Mouse (Mus musculus) adrenal gland, adult 2 months (tissue): ENCODE data around the gene Mydgf. TPM values are rescaled to one million over a fixed set of nuclear protein-coding genes. Genes with fewer than 3 reads are reported as not detected.
A peak's percentile ranks its signal among the peaks of the same experiment; 100 is the strongest.

Source experiments
- DNase-seq: peaks from one replicate; pipeline ENCODE4 v3.0.0; 2021
- polyA plus RNA-seq: library from polyadenylated mRNA; depleted of rRNA; stranded (reverse); fragments of >200 nt; gene quantifications from 2 replicates; pipeline ENCODE4 v1.2.3, GENCODE M21; 2012
- total RNA-seq, 2 experiments: library from RNA; stranded (reverse); gene quantifications; 2 replicates each; pipeline ENCODE4 v1.2.3; 2021

Gene Mydgf
- total and polyA plus RNA-seq, 3 experiments = 51.8 to 71.0 (median 55.3) TPM

DNA sequence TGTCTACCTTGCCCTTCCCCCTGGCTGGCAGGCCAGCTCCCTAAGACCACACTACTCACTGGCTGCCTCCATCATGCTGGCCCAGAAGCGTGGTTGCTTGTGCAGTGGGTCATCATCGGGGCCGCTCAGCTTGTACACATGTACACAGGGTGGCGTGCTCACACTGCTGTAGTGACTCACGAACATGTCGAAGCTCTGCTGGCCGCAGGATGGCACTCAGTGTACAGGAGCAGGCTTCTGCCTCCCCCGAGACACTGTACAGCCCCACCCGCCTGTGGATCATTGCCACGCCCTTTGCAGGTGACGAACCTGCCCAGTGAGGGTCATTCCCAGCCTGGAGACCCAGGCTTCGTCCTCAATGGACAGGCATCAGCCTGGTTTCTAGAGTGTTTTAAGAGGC, 10.6 kb upstream of the Mydgf start:
- no peak for DNase-seq

DNA sequence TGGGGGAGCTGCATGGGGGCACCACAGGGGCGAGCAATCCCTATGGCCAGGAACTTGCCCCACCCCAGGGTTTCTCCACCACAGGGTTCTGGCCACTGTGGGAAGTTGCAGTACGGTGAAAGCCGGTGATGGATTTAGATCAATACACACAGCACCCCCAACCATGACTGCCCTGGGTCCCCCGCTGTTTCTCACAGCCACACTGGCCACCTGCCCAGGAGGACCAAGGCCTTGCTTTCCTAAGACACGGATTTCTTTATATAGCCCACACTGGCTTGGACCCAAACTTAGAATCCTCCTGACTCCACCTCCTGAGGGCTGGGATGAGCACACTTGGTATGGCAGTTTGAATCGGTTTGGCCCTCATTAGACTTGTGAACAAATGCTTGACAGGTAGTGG, 7.5 kb upstream of the Mydgf start:
- DNase-seq = no peak

DNA sequence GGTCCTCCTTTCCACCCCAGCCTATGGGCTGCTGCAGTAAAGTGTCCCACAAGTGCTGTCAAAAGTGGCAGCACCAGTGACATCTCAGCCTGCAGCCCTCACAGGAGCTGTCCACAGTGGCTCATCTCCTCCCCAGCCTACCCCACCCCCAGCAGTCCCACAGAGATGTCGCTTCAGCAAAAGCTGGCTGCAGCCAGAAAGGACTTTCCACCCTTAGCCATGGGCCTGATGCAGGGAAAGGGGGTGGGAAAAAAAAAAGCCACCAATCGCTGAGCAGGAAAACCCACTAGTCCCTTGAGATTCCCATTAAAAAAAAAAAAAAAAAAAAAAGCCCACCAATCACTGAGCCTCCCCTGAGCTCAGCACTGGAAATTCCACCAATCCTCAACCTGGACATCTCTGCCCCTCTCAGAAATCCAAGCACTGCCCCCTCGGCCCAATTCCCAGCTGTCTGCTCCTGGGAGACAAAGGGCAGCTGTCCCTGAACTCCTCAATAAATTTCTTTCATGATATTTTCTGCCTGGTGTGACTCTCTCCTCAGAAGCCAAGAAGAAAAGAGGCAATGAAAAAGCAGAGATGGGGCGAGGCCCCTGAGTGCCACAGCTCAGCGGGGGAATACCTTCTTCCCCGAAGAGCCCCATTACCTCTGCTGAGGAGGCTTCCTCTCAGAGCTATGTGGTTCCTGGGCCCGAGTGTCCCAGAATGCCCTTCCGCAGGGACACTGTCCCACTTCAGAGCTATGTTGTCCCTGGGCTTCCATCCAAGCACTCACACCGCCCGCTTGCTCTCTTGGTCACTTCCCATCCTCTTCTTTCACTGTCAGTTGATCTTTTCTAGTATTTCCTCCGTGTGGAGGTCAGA, 1.8 kb upstream of the Mydgf start:
- peak; percentile 89 for DNase-seq

DNA sequence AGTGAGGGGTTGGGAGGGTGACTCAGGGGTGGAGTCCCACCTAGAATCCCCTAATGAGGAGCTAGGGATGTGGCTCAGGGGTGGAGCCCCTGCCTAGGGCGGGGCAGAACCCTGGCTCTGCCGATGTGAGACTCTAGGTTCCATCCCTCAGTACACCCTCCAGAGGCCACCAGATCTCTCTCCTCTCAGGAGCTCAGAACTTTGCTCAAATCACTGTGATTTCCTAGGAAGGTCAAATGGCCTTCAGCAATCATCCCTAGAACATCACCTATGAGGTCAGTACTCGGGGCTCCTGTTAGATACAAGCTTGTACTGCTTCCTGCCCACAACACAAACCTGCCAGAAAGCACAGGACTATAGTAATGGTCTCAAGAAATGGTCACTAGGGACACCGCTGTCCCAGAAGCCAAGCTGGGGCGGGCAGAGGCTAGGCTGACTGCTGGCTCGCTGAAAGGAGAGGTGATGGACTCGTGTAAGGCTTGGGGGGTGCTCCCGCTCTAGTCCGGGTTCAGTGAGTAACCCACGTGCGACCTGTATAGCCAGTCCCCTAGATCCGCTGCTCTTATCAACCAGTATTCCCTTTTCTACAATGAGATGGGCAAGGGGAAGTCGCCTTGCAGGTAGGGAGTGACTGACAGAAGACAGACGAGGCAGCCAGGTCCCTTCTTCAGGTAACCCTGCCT, 604 bp downstream of the Mydgf start:
- no peak for DNase-seq

DNA sequence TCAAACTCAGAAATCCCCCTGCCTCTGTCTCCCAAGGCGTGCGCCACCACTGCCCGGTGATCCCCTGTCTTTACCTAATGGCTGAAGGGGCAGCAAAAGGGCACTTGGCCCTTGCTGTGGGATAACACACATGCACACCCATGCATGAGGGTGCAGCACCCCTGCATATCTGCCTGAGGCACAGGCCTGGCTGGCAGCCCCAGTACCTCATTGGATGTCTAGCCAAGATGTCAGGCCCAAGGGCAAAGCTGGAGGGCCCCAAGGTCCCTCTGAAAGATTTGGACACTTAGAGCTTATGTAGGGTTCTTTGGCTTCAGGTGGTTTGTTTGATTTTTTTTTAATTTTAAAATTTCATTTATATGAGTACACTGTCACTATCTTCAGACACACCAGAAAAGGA, 8.3 kb downstream of the Mydgf start:
- peak; percentile 64 for DNase-seq

DNA sequence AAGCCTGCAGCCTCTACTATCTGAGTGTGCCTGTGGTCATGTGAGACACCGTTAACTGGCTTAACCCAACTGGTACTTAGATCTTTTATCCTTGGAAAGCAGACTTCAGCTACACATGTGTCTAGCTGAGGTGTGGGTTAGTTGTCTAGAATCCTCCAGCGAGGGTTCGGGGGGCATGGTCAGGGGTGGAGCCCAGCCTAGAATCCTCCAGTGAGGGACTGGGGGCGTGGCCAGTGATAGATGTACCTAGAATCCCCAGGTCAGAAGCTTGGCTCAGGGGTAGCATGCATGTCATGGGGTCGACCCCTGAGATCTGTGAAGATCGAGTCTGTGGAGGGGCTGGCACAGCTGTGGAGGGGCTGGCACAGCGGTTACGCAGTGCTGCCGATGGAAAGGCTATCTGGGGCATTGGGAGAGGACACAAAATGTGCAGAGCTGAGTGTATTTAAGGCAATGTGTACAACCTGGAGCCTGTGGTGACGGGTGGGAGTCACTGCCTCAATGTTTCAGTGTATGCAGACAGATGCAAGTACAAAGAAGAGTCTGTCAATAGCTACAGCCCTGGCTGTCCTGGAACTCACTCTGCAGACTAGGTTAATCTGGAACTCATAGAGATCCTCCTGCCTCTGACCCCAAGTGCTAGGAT, 10.2 kb downstream of the Mydgf start:
- no peak for DNase-seq

DNA sequence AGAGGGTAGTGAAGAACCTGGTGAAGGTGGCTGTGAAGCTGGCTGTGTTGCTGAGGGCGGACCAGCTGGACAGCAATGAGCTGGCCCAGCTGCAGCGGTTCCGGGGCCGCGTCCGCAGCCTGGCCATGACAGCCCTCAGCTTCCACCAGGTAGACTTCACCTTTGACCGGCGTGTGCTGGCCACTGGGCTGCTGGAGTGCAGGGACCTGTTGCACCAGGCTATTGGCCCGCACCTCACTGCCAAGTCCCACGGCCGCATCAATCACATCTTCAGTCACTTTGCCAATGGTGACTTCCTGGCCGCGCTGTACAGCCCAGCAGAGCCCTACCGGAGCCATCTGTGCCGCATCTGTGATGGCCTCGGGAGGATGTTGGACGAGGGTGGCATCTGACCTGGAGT, 11.8 kb downstream of the Mydgf start:
- DNase-seq = no peak

DNA sequence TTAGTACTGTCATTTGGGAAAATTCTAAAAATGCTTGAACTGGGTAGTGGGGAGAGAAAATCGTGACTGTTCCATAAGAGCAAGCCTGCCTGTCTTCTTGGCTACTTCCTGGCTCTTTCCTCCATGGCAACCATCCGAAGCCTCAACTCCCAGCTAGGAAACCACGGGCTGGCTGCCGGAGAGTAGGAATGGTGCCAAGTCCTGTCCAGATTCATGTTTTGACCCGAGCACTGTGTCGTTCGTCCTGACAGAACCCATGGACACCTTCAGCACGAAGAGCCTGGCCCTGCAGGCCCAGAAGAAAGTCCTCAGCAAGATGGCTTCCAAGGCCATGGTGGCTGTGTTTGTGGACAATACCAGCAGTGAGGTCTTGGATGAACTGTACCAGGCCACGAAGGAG, 12.3 kb downstream of the Mydgf start:
- DNase-seq = no peak

DNA sequence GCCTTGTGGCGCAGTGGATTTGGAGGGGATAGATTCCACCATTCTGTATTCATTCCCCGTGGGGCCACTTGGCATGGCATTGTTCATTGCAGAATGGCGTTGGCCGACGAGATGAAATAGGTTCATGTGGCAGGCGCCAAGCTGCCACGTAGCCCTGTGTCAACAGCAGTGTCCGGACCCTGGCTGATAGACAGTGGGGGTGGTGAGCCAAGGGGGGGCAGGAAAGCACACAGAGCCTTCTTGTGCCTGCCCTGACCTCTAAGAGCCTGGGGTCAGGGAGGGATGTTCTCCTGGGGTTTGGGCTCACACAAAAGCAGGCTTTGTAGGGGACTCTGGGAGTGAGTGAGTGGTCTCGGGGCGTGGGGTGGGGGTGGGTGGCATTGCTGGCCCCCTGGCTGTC, 13.1 kb downstream of the Mydgf start:
- DNase-seq = peak; percentile 47

DNA sequence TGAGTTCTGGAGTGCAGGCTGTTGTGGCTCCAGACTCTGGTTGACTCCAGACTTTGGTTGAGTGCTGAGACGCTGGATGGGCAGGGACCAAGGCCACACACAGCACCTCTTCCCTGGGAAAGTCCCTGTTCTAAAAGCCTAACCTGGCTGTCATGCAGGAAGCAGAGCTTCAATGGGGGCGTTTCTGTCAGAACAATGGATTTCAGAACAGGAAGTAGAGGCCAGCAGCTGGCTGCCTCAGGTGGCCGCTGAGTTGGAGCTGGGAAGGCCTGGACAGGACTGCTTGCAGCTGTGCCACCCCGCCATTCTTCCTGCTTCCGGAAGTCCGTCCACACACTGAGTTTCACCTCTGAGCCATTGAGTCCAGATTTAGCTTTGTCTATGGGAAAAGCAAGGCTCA, 13.9 kb downstream of the Mydgf start:
- peak; percentile 54 for DNase-seq

DNA sequence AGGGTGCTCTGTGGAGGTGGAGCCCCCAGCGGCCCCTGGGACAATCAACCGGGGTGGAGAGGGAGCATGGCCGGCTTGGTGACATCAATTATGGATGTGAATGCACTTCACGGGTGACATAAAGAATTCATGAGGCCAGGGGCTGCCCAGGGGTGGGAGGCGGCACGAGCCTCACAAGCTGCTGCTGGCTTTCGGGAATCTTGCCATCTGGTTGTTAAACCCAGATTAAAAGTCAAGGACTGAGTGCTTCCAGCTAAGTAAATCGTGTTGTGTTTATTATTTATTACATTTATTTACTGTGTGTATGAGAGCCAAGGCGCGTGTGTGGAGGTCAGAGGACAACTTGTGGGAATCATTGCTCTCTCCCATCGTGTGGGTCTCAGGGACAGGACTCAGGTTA, 18.0 kb downstream of the Mydgf start:
- no peak for DNase-seq

DNA sequence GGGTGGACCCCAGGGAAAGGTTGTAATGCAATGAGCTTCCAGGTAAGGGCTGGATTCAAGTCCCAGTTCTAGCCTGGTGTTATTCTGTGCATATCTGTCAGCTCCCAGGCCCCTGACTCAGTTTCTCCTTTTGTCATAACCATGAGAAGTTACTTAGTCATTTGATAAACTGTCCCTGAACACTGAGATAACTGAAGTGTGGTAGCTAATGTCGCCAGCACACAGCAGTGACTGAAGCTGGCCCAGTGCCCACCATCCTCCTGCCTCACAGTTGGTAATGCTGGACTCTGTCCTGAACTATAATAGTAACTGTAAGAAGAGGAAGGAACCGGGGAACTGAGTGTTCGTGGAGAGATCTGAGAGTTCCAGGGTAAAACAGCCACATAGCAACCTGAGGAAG, 19.2 kb downstream of the Mydgf start:
- no peak for DNase-seq

DNA sequence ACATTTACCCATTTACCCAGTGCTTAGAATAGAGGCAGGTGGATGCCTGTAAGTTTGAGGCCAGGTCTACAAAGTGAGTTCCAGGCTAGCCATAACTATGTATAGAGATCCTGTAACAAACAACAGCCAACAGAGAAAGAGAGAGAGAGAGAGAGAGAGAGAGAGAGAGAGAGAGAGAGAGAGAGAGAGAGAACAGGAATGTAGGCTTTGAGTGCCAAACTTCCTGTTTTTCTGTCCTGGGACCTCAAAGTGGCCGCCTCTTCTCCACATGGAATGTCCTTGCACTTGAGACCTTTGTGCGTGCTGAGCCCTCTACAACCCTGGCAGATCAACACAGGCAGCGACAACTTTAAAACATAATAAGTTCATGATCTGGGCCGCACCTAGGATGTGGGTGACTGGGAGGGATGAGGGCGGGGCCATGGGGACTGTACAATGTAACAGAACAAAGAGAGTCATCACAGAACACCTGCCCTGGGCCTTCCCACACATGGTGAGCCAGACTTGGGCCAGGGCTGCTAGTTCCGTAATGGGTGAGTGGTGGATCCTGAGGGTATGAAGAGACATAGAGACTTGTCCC, 20.1 kb downstream of the Mydgf start:
- no peak for DNase-seq

DNA sequence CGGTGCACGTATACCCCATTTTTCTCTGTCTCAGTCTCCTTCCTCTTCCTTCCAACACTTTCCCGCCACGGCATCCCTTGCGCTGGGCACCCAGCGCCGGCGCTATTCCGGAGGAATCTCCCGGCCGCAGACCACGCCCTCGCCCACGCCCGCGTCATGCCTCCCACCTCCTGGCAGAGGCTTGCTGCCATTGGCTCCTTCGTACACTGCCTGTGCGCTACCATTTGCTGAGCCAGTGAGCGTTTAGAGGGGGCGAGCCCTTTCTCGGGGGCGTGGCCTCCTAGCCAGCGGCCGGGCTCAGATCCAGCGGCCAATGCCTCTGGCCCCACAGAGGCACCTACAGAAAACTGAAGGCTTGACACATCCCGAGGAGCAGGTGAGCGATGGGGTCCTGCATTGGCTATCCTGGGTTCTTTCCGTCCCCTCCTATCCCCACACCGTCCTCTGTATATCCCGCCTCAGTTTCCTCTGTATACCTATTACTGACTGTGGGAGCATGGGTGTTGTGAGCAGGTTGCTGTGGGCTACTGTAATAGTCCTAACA, 21.4 kb downstream of the Mydgf start, which contains the start of gene Tnfaip8l1:
TSS of gene Tnfaip8l1 (plus strand) at position 247 of the 544 bp plus-strand sequence.
- DNase-seq = peak; percentile 98

DNA sequence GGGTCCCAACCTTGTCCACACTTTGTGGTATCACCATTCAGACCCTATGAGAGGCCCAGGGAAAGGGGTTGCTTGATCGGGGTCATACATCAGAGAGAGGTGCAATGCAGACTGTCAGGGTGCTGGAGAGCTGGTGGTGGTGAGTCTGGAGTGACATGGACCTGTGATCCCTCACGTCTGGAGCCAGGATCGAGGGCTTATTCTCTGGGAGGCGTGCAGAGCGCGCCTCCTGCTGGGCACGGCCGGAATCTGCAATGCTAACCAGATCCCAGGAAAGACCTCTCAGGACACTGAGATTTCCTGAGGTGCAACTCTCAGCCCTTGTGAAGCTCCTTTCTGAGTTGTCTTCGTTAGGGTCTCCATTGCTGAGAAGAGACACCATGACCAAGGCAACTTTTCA, 24.0 kb downstream of the Mydgf start:
- peak; percentile 62 for DNase-seq

DNA sequence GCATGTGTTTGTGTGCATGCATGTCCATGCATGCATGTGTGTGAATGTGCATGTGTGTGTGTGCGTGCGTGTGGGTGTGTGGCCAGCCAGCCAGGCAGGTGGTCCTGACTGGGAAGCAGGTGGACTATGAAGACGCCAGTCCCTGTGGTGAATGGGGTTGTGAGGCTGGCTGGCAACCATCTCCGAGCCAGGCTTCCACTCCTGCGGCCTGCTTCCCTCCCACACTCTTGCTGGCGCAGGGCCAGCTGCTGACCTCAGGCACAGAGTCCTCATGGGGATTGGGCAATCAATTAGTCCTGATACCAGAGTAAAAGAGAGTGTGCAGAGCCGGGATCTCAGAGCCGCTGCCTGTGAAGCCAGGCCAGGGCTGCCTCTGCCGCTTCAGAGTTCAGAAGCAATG, 30.1 kb downstream of the Mydgf start:
- DNase-seq = peak; percentile 88

DNA sequence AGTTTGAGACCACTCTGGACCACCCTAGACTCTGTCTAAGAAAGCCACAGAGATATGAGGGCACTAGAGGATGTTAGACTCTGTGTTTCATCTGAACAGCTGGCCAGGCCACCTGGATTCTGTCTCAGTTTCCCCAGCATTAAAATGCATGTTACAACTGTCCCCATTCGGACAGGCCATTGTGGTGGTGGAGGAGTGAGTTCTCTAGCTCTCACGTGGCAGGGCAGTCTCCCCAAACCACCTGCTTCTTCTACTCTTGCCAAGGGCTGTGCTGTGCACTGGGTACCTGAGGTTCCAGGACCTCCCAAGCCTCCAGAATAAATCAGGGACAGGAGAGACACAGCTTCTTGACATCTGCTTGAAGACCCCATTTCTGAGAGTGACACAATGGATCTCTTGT, 33.8 kb downstream of the Mydgf start:
- DNase-seq = no peak

DNA sequence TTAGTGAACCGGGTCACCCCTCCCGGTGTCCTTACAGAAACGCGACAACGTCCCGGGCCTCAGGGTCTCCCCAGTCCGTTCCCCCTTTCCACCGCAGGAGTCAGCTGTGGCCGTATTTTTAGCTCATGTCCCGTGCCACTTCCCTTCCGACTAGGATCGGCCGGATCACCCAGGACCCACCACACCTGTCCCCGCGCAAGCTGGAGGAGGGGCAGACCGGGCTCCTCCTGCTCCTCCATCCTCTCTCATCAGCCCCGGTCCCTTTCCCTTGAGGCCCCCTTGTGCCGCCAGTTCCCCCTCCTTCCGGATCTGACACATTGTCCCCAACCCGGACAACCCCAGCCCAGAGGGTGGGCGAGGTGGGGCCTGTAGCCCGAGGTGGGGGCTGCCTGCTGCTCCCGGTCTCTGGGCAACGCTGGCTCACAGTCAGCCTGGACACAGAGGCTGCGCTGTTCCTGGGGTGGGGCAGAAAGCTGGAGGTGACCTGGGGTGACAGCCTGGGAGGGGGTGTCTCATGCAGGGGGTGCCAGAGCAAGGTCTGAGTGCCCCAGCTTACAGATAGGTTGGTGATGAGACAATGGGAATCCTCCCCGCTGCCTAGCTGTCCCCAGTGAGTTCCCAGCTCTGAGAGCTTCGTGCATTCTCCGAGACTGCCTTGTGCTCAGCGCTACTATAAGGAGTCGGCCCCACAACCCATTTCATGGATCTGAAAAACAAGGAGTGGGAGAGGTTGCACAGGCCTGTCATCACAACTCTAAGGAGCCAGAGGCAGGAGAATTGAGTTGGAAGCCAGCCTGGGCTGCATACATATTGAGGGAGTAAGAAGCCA, 34.7 kb downstream of the Mydgf start:
- no peak for DNase-seq

DNA sequence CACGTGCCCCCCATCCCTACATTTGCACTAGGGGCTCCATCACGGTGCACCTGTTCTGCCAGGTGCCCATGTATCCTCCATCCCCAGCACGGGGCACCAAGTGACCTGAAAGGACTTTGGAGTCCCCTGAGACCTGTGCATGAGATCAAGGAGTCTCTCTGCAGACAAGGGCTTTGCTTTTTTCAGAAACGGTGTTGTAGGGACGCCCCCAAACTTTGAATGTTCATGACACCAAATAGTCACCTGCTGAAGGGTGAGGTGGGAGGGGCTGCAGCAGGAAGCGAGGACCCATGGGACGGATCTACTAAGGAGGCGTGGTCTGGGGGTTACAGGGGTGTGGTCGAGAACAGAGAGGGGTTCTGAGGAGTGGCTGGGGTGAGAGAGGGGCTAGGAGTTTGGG, 35.4 kb downstream of the Mydgf start:
- no peak for DNase-seq

DNA sequence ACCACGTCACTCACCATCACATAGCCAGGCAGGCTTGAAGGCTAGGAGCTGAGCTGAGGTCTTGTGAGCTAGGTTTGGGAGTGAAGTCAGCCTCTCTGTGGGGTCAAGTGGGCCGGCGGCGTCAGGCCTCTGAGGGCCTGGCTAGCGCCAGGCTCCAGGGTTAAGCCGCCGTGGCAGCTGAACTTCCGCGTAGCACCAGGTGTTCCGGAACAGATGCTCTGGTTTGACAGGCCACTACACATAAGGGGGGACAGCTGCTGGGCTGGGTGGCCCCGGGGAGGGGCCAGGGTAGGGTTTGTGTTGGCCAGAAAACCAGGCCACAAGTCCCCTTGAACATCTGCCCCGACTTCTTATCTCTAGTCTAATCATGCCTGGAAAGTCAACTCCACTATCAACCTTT, 36.3 kb downstream of the Mydgf start:
- DNase-seq = no peak

DNA sequence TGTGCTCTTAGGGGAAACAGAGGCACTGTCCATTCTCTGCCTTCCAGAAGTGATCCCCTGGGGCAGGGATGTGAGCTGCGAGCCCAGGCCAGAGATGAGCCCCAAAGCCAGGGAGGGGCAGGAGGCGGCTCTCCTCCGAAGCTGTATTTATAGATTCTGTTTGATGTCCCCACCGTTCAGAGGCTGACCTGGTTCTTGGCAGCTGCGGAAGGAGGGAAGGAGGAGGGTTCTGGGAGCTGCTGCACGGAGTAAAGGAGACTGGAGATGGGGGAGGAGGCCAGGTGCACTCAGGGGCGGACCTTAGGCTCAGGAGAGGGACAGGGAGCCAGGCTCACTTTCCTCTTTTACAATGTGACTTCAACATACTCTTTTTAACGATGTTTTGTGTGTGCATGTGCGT, 37.6 kb downstream of the Mydgf start:
- no peak for DNase-seq

DNA sequence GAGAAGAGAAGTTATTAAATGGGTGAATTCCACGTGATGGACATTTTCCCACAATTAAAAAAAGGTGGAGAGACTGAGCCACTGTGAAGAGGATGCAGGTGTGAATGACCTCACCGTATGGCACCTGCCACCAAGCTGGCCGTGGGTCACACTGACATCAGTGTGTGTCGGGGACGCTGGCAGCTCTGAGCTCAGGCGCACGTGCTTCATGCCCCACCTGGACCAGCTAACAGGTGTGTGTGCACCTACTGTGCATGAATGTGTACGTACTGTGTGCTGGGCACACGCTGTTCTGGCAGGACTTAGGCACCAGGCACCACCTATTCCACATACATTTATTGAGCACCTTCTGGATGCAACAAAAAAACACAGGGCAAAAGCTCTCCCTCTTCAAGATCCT, 39.2 kb downstream of the Mydgf start:
- DNase-seq = no peak
